Mouse (Mus musculus) embryonic facial prominence, embryonic 14.5 days (tissue): ENCODE measurements around the gene Cggbp1. TPM values are rescaled to one million over a fixed set of nuclear protein-coding genes. Genes with fewer than 3 reads are reported as not detected.

ENCODE experiments used
- ATAC-seq: fragments of 200-750 bp; cut with Nextera tagmentation; 2 replicates; pipeline ENCODE4 v1.8.0; 2017; ENCODE audit warnings: low read depth, moderate number of reproducible peaks, moderate TSS enrichment
- DNase-seq: peaks from one replicate; pipeline ENCODE4 v3.0.0-alpha.2; 2015; ENCODE audit warnings: low spot score
- H3K27ac ChIP-seq: fragments of 300-500 bp; sonication (generic); replicated peaks from 2 replicates; pipeline ENCODE4 v1.5.1; 2014; ENCODE audit warnings: low read depth, mild to moderate bottlenecking, low read length, moderate library complexity
- H3K27me3 ChIP-seq: fragments of 300-500 bp; sonication (generic); replicated peaks from 2 replicates; pipeline ENCODE4 v1.6.1; 2014; ENCODE audit warnings: low read length; ENCODE audit not compliant: control insufficient read depth, insufficient read depth
- H3K36me3 ChIP-seq: fragments of 300-500 bp; sonication (generic); 2 replicates; pipeline ENCODE4 v1.6.1; 2014; ENCODE audit warnings: low read length, mixed read lengths; ENCODE audit not compliant: control insufficient read depth, insufficient read depth
- H3K4me1 ChIP-seq: fragments of 300-500 bp; sonication (generic); 2 replicates; pipeline ENCODE4 v1.6.1; 2014; ENCODE audit warnings: antibody characterized with exemption, low read length; ENCODE audit not compliant: control insufficient read depth, insufficient read depth
- H3K4me2 ChIP-seq: fragments of 300-500 bp; sonication (generic); 2 replicates; pipeline ENCODE4 v1.6.1; 2014; ENCODE audit warnings: low read depth, mild to moderate bottlenecking, low read length, moderate library complexity, mixed read lengths
- H3K4me3 ChIP-seq: fragments of 300-500 bp; sonication (generic); 2 replicates; pipeline ENCODE4 v1.5.1; 2014; ENCODE audit warnings: low read depth, mild to moderate bottlenecking, low read length
- H3K9ac ChIP-seq: fragments of 300-500 bp; sonication (generic); 2 replicates; pipeline ENCODE4 v1.6.1; 2014; ENCODE audit warnings: low read depth, mild to moderate bottlenecking, low read length, moderate library complexity, mixed read lengths
- H3K9me3 ChIP-seq: fragments of 300-500 bp; sonication (generic); 2 replicates; pipeline ENCODE4 v1.6.1; 2016; ENCODE audit warnings: low read length; ENCODE audit not compliant: control insufficient read depth
- WGBS: fragments of 180-500 bp; shearing (Covaris S2); extraction: QIAGEN DNeasy Blood & Tissue Kit; methylation state at CpG from one replicate; pipeline ENCODE4 v1.1.7; 2014; 5-methylcytosine and 5-hydroxymethylcytosine counted together
- polyA plus RNA-seq: library from polyadenylated mRNA; unstranded; fragments of >200 nt; fragmentation: Nextera tagmentation; extraction: Ambion mirVana; gene quantifications from 2 replicates; pipeline ENCODE4 v1.2.1, GENCODE M21; 2014

Gene Cggbp1
- polyA plus RNA-seq, 1 experiment from 2014 or later: 94.2 TPM

DNA sequence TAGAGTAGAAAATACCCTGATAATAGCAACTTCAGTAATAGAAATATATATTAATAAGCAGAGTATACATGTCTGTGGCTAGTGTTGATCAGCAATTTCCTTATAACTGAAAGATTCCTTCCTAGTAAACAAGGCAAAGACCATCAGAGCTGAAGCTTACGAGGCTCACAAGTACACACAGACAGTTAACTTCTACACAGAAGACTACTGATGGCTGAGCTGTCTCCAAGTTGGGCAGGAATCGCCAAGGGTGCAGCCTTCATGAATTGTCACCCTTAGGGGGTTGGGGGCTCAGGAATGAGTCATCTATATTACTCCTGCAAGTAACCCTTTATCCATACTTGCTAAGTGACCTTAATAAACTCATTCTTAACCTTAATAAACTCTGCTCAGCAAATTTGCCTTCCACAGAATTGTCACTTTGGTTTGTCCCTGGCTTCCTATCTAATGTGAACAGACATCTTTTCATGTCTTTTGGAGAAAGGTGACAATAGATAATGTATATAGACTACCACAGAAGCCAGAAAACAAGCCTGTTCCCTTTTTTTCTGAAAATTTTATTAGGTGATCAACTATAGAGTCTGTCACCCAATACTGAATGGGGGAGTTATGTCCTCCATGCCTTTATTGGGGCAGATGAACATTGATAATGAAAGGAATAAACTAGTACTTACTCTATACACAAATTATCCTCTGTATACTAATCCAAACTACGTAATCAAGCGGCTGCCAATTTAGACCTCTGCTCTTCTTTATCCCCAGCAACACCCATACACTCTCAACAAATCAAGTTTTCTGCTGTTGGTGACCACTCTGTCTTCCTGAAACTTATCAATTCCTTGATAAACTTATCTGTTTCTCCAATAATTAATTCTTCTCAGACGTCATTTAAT, 10.1 kb upstream of the Cggbp1 start:
- no peak overlapping the region for H3K27ac ChIP-seq
- ATAC-seq (no peak), DNase-seq (no peak)
- no peaks in the 10 kb centered on the region for H3K36me3 ChIP-seq
- H3K4me2 ChIP-seq: no peak overlapping the region
- H3K27me3 ChIP-seq: no peaks in the 10 kb centered on the region
- no peaks in the 10 kb centered on the region for H3K9me3 ChIP-seq
- WGBS: 87% methylated on average over 5 of the region's 5 CpGs
- no peak overlapping the region for H3K9ac ChIP-seq
- no peaks in the 10 kb centered on the region for H3K4me1 ChIP-seq
- no peak overlapping the region for H3K4me3 ChIP-seq

DNA sequence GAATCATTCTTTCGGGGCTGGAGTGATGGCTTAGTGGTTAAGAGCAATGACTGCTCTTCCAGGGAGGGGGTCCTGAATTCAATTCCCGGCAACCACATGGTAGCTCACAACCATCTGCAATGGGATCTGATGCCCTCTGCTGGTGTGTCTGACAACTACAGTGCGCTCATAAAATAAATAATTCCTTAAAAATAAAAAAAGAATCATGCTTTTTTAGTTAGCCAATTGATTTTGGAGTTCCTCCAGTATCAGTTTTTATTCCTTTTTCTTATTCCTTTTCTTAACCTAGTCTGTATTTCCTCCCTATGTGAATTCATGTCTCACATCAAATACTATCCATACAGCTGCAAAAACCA, 9.4 kb upstream of the Cggbp1 start:
- Histone ChIP-seq H3K9me3 (no peaks in the 10 kb centered on the region), H3K36me3 (no peaks in the 10 kb centered on the region), H3K9ac (no peak overlapping the region), H3K4me1 (no peaks in the 10 kb centered on the region), H3K4me2 (no peak overlapping the region), H3K27ac (no peak overlapping the region), H3K4me3 (no peak overlapping the region), H3K27me3 (no peaks in the 10 kb centered on the region)
- DNase-seq (no peak), ATAC-seq (no peak)
- WGBS: 93% methylated on average over 3 of the region's 3 CpGs

GRCm38 (mm10) chr16:64845947-64846346, 5.8 kb upstream of the Cggbp1 start:
- no peak for DNase-seq
- ATAC-seq: no peak

GRCm38 (mm10) chr16:64850287-64851084, 1.3 kb upstream of the Cggbp1 start:
- Histone ChIP-seq H3K4me2 (peak overlapping the region; percentile 96), H3K4me3 (peak overlapping the region; percentile 95), H3K27me3 (no peaks in the 10 kb centered on the region), H3K36me3 (peaks cover 15% of the 10 kb centered on the region), H3K9ac (peak overlapping the region; percentile 95), H3K27ac (peak overlapping the region; percentile 93; the same call in 1 of the 2 replicates), H3K9me3 (no peaks in the 10 kb centered on the region), H3K4me1 (peaks cover 18% of the 10 kb centered on the region)
- ATAC-seq (no peak), DNase-seq (peak; percentile 41)
- WGBS: 3% methylated on average over 16 of the region's 16 CpGs

More at GRCm38 (mm10) chr16:64845947-64846346, 5.8 kb upstream of the Cggbp1 start:
- WGBS: 88% methylated on average over 8 of the region's 8 CpGs
- no peak overlapping the region for H3K27ac ChIP-seq
- no peak overlapping the region for H3K4me3 ChIP-seq
- no peak overlapping the region for H3K9ac ChIP-seq
- no peaks in the 10 kb centered on the region for H3K9me3 ChIP-seq
- H3K4me1 ChIP-seq: peaks cover 5% of the 10 kb centered on the region; the same call in 1 of the 2 replicates
- H3K27me3 ChIP-seq: no peaks in the 10 kb centered on the region
- H3K36me3 ChIP-seq: no peaks in the 10 kb centered on the region
- H3K4me2 ChIP-seq: no peak overlapping the region

DNA sequence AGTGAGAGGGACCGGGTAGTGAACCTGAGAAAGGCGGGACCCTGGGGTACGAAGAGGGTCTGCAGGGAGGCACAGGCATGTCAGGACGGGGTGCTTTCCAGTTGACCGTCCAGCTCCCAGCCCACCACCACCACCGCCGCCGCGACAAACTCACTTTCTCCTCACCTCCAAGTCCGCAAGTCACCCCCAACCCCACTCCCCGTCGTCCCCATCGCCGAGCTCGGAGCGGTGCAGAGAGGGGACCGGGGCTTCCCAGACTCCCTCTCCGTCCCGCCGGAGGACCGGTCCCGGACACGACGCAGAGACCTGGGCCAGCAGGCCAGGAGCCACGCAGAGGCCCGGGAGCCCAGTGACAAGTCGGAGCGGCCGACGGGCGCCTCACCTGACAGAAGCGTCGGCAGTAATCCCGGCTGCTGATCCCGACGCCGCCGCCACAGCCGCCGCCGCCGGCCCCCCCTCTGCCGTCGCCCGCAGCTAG, 672 bp upstream of the Cggbp1 start:
- H3K27me3 ChIP-seq: no peaks in the 10 kb centered on the region
- no peak for DNase-seq
- peak; percentile 27 for ATAC-seq
- 0% methylated on average over 6 of the region's 45 CpGs for WGBS
- H3K36me3 ChIP-seq: peaks cover 22% of the 10 kb centered on the region
- peak overlapping the region; percentile 95 for H3K4me3 ChIP-seq
- H3K4me1 ChIP-seq: peaks cover 18% of the 10 kb centered on the region
- H3K9me3 ChIP-seq: 0 out of 2 replicates have a peak, but pooled peaks cover 3% of the 10 kb centered on the region
- H3K4me2 ChIP-seq: peak overlapping the region; percentile 96
- peak overlapping the region; percentile 95 for H3K9ac ChIP-seq
- peak overlapping the region; percentile 93 for H3K27ac ChIP-seq

GRCm38 (mm10) chr16:64852441-64852871, 660 bp downstream of the Cggbp1 start:
- Histone ChIP-seq H3K27me3 (no peaks in the 10 kb centered on the region), H3K36me3 (peaks cover 33% of the 10 kb centered on the region), H3K4me2 (peak overlapping the region; percentile 60), H3K9me3 (0 out of 2 replicates have a peak, but pooled peaks cover 3% of the 10 kb centered on the region), H3K4me1 (peaks cover 18% of the 10 kb centered on the region), H3K27ac (peak overlapping the region; percentile 97), H3K9ac (peak overlapping the region; percentile 95), H3K4me3 (peak overlapping the region; percentile 95)
- WGBS: 2% methylated on average over 15 of the region's 53 CpGs
- ATAC-seq (peak; percentile 1; the same call in 1 of the 2 replicates), DNase-seq (peak; percentile 34)

DNA sequence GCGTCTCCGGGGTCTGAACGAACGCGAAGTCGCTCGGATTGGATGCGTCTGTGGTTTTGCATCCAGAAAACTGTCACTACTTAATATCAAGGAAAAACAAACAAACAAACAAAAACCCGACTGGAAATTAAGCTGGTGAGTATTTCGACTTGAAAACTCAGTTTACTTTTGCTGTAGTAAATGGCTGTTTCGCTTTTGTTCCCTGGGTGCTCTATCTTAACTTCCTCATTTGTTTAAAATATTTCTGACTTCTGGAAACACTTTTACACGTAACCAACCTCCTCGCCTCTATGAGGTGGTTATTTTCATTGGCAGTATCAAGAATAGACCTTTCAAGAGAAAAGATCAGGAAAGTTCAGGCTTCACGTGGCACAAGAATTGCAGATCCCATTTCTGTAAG, 1.1 kb downstream of the Cggbp1 start:
- peaks cover 18% of the 10 kb centered on the region for H3K4me1 ChIP-seq
- ATAC-seq: no peak
- 4% methylated on average over 14 of the region's 14 CpGs for WGBS

DNA sequence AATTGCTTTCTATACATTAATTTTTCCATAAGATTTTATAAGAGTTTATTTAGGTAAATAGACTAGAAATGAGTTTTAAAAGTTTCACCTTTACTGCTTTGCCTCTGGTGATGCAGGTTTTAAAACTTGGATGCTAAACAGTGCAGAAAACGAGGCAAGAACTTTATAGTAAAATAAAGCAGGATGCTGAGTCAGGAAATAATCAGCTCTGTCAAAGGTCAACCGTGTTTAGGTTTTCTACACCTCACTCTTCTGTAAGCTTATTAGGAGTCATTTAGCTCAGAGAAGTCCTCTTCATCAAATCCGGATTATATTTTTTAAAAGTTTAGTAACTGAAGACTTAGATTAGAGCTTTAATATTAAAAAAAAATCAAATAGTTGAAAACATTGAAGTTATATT, 5.2 kb downstream of the Cggbp1 start:
- no peak overlapping the region for H3K9ac ChIP-seq
- no peak for DNase-seq
- no peak overlapping the region for H3K4me3 ChIP-seq
- peaks cover 47% of the 10 kb centered on the region for H3K36me3 ChIP-seq
- no peaks in the 10 kb centered on the region for H3K27me3 ChIP-seq
- ATAC-seq: no peak
- H3K4me1 ChIP-seq: peaks cover 13% of the 10 kb centered on the region
- H3K9me3 ChIP-seq: 0 out of 2 replicates have a peak, but pooled peaks cover 3% of the 10 kb centered on the region
- H3K27ac ChIP-seq: no peak overlapping the region
- 86% methylated on average over 3 of the region's 3 CpGs for WGBS
- no peak overlapping the region for H3K4me2 ChIP-seq

More for the DNA sequence above, 1.1 kb downstream of the Cggbp1 start:
- H3K4me3 ChIP-seq: peak overlapping the region; percentile 95
- no peaks in the 10 kb centered on the region for H3K27me3 ChIP-seq
- H3K36me3 ChIP-seq: peaks cover 37% of the 10 kb centered on the region
- H3K4me2 ChIP-seq: peak overlapping the region; percentile 60
- H3K9me3 ChIP-seq: 0 out of 2 replicates have a peak, but pooled peaks cover 3% of the 10 kb centered on the region
- peak overlapping the region; percentile 95 for H3K9ac ChIP-seq
- peak overlapping the region; percentile 97 for H3K27ac ChIP-seq
- no peak for DNase-seq
